Mouse (Mus musculus) liver, embryonic 16.5 days (tissue): ENCODE data around the gene Dffa. TPM values are rescaled to one million over a fixed set of nuclear protein-coding genes. Genes with fewer than 3 reads are reported as not detected.
A peak's percentile ranks its signal among the peaks of the same experiment; 100 is the strongest.

ENCODE experiments used
- ATAC-seq: fragments of 200-750 bp; cut with Nextera tagmentation; 2 replicates; pipeline ENCODE4 v1.8.0; 2017; ENCODE audit warnings: low read depth, mild to moderate bottlenecking, moderate number of reproducible peaks, moderate library complexity
- H3K27ac ChIP-seq: fragments of 300-500 bp; sonication (generic); 2 replicates; pipeline ENCODE4 v1.5.1; 2014; ENCODE audit warnings: mild to moderate bottlenecking, low read length
- H3K27me3 ChIP-seq: fragments of 300-500 bp; sonication (generic); 2 replicates; pipeline ENCODE4 v1.6.1; 2014; ENCODE audit warnings: low read depth, low read length, mixed read lengths; ENCODE audit not compliant: control insufficient read depth, insufficient read depth
- H3K36me3 ChIP-seq: fragments of 300-500 bp; sonication (generic); 2 replicates; pipeline ENCODE4 v1.6.1; 2014; ENCODE audit warnings: mild to moderate bottlenecking; ENCODE audit not compliant: control insufficient read depth, insufficient read depth
- H3K4me1 ChIP-seq: fragments of 300-500 bp; sonication (generic); 2 replicates; pipeline ENCODE4 v1.6.1; 2014; ENCODE audit warnings: low read depth, low read length, mixed read lengths; ENCODE audit not compliant: control insufficient read depth
- H3K4me2 ChIP-seq: fragments of 300-500 bp; sonication (generic); 2 replicates; pipeline ENCODE4 v1.6.1; 2014; ENCODE audit warnings: low read depth, low read length, mixed read lengths
- H3K4me3 ChIP-seq: fragments of 300-500 bp; sonication (generic); 2 replicates; pipeline ENCODE4 v1.5.1; 2014; ENCODE audit warnings: low read depth, mild to moderate bottlenecking, low read length
- H3K9ac ChIP-seq: fragments of 300-500 bp; sonication (generic); 2 replicates; pipeline ENCODE4 v1.6.1; 2014; ENCODE audit warnings: low read depth, low read length
- H3K9me3 ChIP-seq: fragments of 300-500 bp; sonication (generic); replicated peaks from 2 replicates; pipeline ENCODE4 v1.6.1; 2016; ENCODE audit warnings: low read length; ENCODE audit not compliant: control insufficient read depth
- WGBS: fragments of 180-500 bp; shearing (Covaris S2); extraction: QIAGEN DNeasy Blood & Tissue Kit; methylation state at CpG from one replicate; pipeline ENCODE4 v1.1.7; 2014; ENCODE audit not compliant: insufficient replicate concordance; 5-methylcytosine and 5-hydroxymethylcytosine counted together
- polyA plus RNA-seq: library from polyadenylated mRNA; unstranded; fragments of >200 nt; fragmentation: Nextera tagmentation; extraction: Ambion mirVana; gene quantifications from 2 replicates; pipeline ENCODE4 v1.2.1, GENCODE M21; 2015

Gene Dffa
- polyA plus RNA-seq, 1 experiment from 2014 or later: 17.0 TPM

- ATAC-seq: no peak
Measured at GRCm38 (mm10) chr4:149123432-149123831, 19.5 kb downstream of the Dffa start.

GRCm38 (mm10) chr4:149125341-149126114 is 21.6 kb downstream of the Dffa start:
- H3K9ac ChIP-seq: no peak overlapping the region
- no peak for ATAC-seq
- H3K9me3 ChIP-seq: no peaks in the 10 kb centered on the region
- 39% methylated on average over 11 of the region's 11 CpGs for WGBS
- no peaks in the 10 kb centered on the region; the same call in 1 of the 2 replicates for H3K4me1 ChIP-seq
- H3K4me2 ChIP-seq: no peak overlapping the region
- no peaks in the 10 kb centered on the region for H3K27me3 ChIP-seq
- no peak overlapping the region for H3K4me3 ChIP-seq
- no peaks in the 10 kb centered on the region for H3K36me3 ChIP-seq
- H3K27ac ChIP-seq: no peak overlapping the region

More at GRCm38 (mm10) chr4:149123432-149123831, 19.5 kb downstream of the Dffa start:
- 62% methylated on average over 5 of the region's 5 CpGs for WGBS
- no peak overlapping the region for H3K4me2 ChIP-seq
- no peak overlapping the region for H3K27ac ChIP-seq
- no peaks in the 10 kb centered on the region for H3K9me3 ChIP-seq
- no peaks in the 10 kb centered on the region for H3K36me3 ChIP-seq
- no peaks in the 10 kb centered on the region for H3K27me3 ChIP-seq
- H3K4me3 ChIP-seq: no peak overlapping the region
- H3K4me1 ChIP-seq: peaks cover 5% of the 10 kb centered on the region
- H3K9ac ChIP-seq: no peak overlapping the region

GRCm38 (mm10) chr4:149126115-149126509 is 22.2 kb downstream of the Dffa start:
- H3K4me1 ChIP-seq: no peaks in the 10 kb centered on the region; the same call in 1 of the 2 replicates
- no peaks in the 10 kb centered on the region for H3K36me3 ChIP-seq
- no peaks in the 10 kb centered on the region for H3K27me3 ChIP-seq
- H3K27ac ChIP-seq: no peak overlapping the region
- H3K4me2 ChIP-seq: no peak overlapping the region
- H3K9me3 ChIP-seq: no peaks in the 10 kb centered on the region
- 76% methylated on average over 6 of the region's 6 CpGs for WGBS
- no peak overlapping the region for H3K4me3 ChIP-seq
- no peak overlapping the region for H3K9ac ChIP-seq
- no peak for ATAC-seq

- H3K36me3 ChIP-seq: no peaks in the 10 kb centered on the region
- H3K4me1 ChIP-seq: no peaks in the 10 kb centered on the region; the same call in 1 of the 2 replicates
- no peak within 1 kb of the TSS for H3K9ac ChIP-seq
- H3K9me3 ChIP-seq: no peaks in the 10 kb centered on the region
- no peaks in the 10 kb centered on the region for H3K27me3 ChIP-seq
- no peak within 1 kb of the TSS for H3K4me2 ChIP-seq
- no peak within 1 kb of the TSS for H3K27ac ChIP-seq
- ATAC-seq: no peak
- no peak within 1 kb of the TSS for H3K4me3 ChIP-seq
- WGBS: 79% methylated on average over 11 of the region's 11 CpGs
Measured at GRCm38 (mm10) chr4:149126663-149127062, 22.7 kb downstream of the Dffa start, which contains the start of gene Cort. Cort (minus strand) TSS chr4:149126763.

GRCm38 (mm10) chr4:149128467-149128866 is 24.5 kb downstream of the Dffa start:
- Histone ChIP-seq H3K27me3 (no peaks in the 10 kb centered on the region), H3K27ac (no peak overlapping the region), H3K4me2 (no peak overlapping the region), H3K4me1 (no peaks in the 10 kb centered on the region; the same call in none of the 2 replicates), H3K9ac (no peak overlapping the region), H3K9me3 (no peaks in the 10 kb centered on the region), H3K4me3 (no peak overlapping the region), H3K36me3 (no peaks in the 10 kb centered on the region)
- ATAC-seq: no peak
- WGBS: 71% methylated on average over 18 of the region's 18 CpGs

- WGBS: 83% methylated on average over 23 of the region's 23 CpGs
- H3K27me3 ChIP-seq: no peaks in the 10 kb centered on the region
- H3K4me3 ChIP-seq: no peak overlapping the region
Measured at GRCm38 (mm10) chr4:149131021-149131752, 27.2 kb downstream of the Dffa start.

GRCm38 (mm10) chr4:149131789-149132565 is 28.0 kb downstream of the Dffa start:
- H3K4me1 ChIP-seq: peaks cover 7% of the 10 kb centered on the region
- no peaks in the 10 kb centered on the region for H3K9me3 ChIP-seq
- no peaks in the 10 kb centered on the region for H3K27me3 ChIP-seq
- H3K27ac ChIP-seq: peak overlapping the region; percentile 21; the same call in 1 of the 2 replicates
- H3K4me2 ChIP-seq: no peak overlapping the region
- peak; percentile 50; the same call in 1 of the 2 replicates for ATAC-seq
- no peak overlapping the region for H3K9ac ChIP-seq
- 74% methylated on average over 21 of the region's 21 CpGs for WGBS
- H3K36me3 ChIP-seq: no peaks in the 10 kb centered on the region
- no peak overlapping the region for H3K4me3 ChIP-seq

More at GRCm38 (mm10) chr4:149131021-149131752, 27.2 kb downstream of the Dffa start:
- no peak overlapping the region for H3K4me2 ChIP-seq
- ATAC-seq: no peak
- no peaks in the 10 kb centered on the region; the same call in 1 of the 2 replicates for H3K4me1 ChIP-seq
- no peak overlapping the region for H3K27ac ChIP-seq
- no peaks in the 10 kb centered on the region for H3K9me3 ChIP-seq
- H3K9ac ChIP-seq: no peak overlapping the region
- no peaks in the 10 kb centered on the region for H3K36me3 ChIP-seq

GRCm38 (mm10) chr4:149133395-149133794 is 29.4 kb downstream of the Dffa start:
- Histone ChIP-seq H3K9ac (no peak overlapping the region), H3K4me1 (peaks cover 8% of the 10 kb centered on the region), H3K27ac (no peak overlapping the region; the same call in 1 of the 2 replicates), H3K4me3 (no peak overlapping the region), H3K9me3 (no peaks in the 10 kb centered on the region), H3K36me3 (no peaks in the 10 kb centered on the region), H3K27me3 (no peaks in the 10 kb centered on the region), H3K4me2 (no peak overlapping the region)
- WGBS: 69% methylated on average over 5 of the region's 5 CpGs
- no peak for ATAC-seq
